Mouse (Mus musculus) common myeloid progenitor, adult 5-6 weeks (primary cell): ENCODE measurements around the gene Chst8. TPM values are rescaled to one million over a fixed set of nuclear protein-coding genes. Genes with fewer than 3 reads are reported as not detected.

Experiments used
- ATAC-seq: replicated peaks from 2 replicates; pipeline ENCODE4 v1.8.0; 2016; ENCODE audit warnings: low read depth, mild to moderate bottlenecking, moderate TSS enrichment, inconsistent platforms; ENCODE audit not compliant: poor library complexity, severe bottlenecking
- total RNA-seq: library from RNA; stranded (forward); fragments of 200-1000, 187-1606 nt; gene quantifications from 2 replicates; pipeline ENCODE4 v1.2.3, GENCODE M21; 2017

Chst8 gene
- total RNA-seq: not detected in 2 replicates

DNA sequence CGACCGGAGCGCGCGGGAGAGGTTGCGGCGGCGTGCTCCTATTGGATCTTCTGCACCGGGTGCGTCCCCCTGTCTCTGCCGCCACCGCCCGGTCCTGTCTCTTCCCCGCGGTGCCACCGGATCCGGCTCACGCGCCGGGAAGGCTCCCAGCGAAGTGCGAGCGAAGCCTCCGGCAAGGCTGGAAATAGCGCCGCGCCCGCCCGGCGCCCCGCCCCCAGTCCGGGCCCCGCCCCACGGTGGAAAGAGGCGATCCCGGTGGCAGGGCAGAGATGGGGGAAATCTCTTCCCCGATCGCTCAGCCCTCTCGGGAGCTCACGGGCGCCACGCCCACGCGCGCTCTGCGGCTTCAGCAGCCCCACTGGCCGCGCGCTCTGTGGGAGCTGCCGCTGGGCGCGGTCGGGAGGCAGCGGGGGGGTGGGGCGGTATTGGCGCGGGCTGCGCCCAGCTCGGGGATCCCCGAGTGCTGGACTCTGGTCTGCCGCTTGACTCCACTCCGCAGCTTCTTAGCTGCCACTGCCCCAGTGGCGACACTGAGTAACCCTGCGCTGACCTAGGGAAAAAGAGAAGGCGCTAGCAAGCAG, at the start of gene Chst8:
Chst8 (minus strand) TSS at position 181 of the 581 bp plus-strand sequence.
- peak; percentile 39; the same call in 1 of the 2 replicates for ATAC-seq

DNA sequence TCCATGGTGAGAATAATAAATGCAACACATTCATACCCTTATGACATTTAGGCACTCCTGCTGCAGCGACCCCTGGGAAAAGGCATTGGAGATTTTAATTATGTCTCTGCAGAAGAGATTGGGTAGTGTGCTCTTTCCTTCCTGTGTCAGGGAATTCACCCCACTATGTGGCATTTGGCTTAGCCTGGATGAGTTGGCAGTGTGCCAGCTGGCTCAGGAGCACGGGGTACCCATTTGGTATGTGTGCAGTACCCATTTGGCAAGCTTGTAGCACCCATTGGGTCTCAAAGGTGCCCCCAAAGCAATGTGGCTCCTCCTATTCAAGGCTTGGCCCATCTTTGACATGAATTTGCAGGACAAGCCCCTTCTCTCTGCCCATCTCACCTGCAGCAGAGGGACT, 45.8 kb upstream of the Chst8 start:
- no peak for ATAC-seq

DNA sequence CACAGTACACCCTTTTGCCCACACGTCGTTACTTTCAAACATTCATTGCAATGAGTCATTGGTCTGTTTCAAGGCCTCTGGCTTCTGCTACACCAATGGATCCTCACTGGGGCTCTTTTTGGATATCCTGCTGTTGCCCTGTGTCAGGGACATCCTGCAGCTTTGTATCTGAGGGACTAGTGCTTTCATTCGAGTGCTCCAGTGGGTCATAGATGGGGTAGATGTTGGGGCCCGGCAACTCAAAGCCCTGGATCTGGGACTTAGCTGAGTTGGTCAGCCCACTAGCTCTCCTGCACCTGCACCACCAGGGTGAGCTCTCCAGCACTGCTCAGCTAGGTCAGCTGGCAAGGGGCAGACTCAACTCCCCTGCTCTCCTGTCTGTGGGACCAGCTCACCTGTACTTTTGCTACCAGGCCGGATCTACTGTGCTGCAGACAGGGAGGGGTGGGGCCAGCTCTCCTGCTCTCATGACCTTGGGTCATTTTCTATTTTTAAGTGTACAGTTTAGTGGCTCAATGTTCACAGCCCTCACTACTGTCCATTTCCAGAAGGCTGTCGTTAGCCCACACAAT, 42.4 kb upstream of the Chst8 start:
- no peak for ATAC-seq

DNA sequence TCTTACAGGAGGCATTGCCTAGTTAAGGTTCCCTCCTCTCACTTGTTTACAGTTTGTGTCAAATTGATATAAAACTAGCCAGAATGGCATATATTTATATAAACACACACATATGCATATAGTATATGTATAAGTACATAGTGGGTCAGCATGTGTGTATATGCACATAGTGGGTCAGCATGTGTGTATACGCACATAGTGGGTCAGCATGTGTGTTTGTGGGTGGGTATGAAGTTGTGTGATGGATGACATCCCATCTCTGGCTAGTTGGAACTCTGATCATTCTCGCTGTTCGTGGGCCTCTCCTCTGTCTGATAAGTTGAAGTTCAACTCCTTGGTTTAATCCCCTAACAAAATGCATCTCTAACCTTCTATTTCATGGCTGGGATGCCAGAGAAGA, 40.9 kb upstream of the Chst8 start:
- no peak for ATAC-seq

DNA sequence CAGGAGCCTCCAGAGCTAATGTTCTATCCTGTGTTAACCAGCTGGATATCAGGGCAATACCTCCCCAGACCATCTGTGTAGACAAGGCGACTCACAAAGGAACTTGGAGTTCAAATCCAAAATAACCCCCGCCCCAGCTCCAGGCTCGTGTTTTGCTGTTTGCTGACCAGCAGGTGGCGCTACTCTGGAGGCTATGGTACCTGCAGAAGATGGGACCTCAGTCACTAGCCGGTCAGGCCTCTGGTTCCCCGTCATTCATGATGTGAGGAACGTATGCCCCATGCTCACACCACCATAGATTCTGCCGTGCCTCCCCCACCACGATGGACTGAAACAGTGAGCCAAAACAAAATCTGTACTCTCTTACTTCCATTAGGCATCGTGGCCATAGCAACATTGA, 37.1 kb upstream of the Chst8 start:
- 0 out of 2 replicates have a peak, but pooled peaks have one; percentile 42 for ATAC-seq

DNA sequence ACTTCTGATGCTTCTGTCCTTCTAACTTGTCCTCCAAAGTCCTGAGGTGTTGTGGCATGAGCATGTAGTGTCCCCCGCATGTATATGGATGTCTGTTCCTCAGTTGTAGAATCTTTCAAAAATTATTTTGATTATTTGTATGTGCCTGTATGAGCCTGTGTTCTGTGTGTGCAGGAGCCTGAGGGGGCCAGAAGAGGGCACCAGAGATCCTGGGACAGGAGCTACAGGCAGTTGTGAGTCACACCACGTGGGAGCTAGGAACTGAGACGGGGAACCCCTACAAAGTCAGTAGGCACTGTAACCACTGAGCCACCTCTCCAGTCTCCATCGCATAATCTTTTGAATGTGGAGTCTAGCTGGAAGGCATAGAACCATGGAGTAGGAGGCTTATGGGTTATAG, 36.3 kb upstream of the Chst8 start:
- ATAC-seq: no peak

DNA sequence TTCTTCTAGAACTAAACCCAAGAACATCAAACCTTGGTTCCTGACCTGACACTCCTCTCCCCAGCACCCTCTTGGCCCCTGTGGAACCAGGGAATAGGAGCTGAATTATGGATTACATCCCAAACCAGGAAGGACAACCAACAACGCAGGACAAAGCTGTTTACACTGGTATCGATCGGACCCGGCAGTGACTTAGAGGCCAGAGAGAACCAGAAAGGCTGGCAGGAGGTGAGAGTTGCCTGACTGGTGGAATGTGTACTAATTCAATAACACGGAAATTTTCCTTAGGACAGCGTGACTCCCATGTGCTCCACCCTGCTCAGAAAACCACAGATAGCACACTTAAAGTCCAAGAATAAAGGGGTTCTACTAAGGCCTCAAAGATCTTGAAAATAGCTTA, 35.4 kb upstream of the Chst8 start:
- no peak for ATAC-seq

DNA sequence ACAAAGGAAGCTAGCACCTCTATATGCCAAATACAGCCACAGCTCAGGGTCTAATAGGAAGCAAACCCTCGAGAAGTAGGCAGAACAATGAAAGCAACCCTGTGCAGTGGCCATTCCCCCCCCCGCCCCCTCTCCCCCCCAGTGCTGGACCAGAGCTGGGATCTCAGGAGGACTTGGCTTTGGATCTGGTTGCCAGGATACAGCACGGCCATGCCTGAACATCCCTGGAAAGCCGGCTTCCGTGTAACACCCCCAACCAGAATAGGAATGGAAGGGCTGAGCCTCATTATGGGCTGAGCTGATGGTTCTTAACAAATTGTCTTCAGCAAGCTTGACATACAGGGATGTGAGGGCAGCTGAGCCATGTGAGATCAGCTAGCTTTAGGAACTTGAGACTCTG, 34.9 kb upstream of the Chst8 start:
- ATAC-seq: no peak

DNA sequence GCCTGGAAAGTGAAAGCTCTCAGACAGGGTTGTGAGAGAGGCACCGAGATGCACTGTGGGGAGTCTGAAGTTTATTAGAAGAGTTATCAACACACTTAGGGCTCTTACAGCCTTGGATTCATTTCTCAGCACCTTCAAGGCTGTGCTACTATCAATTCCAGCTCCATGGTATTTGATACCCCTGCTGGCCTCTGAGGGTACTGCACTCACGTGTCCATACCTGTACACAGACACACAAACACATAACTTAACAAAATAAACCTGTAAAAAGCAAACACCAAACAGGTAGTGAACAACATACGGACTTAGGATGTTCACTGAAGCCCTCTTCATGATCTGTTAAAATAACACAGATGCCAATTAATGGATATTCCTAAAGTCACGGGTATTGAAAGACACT, 26.2 kb upstream of the Chst8 start:
- no peak for ATAC-seq

DNA sequence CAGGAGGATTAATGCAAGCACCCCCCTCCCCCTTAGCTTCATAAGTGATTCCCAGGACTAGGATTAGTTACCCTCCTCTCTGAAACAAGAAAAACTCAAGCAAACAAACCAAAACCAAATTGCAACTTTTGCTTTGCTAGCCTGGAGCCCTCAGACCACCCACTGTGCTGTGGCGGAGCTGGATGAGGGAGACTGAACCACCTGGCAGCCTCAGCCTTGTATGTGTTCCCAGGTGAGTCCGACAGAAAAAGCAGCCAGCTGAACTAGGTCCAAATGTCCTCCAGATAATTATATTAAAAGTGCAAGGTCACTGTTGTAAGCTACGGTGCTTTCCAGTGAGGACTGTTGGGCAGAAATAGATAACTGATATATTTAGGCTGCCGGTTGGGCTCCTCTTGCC, 25.7 kb upstream of the Chst8 start:
- no peak for ATAC-seq

DNA sequence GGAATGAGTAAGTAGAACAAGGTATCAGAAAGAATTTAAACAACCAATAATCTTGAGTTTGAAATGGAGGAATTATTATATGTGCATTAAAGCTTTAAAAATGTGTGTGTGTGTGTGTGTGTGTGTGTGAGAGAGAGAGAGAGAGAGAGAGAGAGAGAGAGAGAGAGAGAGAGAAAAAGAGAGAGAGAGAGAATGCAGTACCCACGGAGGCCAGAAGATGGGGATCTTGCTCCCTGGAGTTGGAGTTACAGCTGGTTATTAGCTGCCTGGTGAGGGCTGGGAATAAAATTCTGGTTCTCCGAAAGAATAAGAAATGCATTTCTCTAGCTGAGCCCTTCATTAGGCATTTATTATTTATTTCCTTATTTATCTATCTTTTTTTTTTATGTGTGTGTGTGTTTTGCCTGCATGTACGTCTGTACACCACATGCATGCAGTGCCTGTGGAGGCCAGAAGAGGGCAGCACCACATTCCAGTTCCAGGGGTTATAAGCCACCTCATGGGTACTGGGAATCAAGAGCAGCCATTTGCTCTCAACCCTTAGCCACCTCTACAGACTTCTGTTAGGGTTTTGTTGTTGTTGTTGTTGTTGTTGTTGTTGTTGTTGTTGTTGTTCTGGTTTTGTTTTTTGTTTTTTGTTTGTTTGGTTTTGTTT, 13.9 kb upstream of the Chst8 start:
- ATAC-seq: 0 out of 2 replicates have a peak, but pooled peaks have one; percentile 39

DNA sequence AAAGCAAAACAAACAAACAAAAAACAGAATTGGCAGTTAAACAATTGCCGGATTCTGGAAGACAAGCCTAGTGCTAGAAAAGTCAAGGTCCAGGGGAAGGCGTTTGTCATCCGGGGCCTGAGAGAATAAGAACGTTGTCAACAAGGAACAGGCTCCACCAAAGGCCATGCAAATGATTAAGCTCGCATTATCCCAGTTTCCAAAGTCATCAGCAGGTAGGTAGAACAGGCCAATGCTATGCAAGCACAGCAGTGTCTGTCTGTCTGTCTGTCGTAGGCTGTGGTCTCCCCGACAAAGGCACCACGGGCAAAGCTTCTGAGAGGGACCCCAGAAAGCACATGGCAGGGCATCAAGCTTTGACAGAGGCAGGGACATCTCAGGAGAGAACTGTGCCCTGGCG, 9.1 kb upstream of the Chst8 start:
- ATAC-seq: no peak

DNA sequence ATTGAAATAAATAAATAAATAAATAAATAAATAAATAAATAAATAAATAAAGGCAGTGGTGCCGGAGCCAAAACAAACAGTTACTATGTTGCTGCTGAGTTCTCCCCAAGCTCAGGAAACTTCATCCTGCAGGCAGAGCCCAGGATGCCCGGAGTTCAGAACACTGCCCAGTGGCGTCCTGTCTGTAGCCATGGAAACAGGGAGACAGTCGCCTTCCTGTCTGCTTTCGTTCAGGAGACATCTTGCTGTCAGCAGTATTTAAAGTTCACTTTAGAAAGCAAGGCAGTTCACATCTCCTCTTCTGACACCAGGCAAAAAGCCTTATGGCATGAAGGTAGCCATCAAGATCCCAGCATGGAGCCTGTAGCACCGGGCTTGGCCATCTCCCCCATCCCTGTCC, 8.0 kb upstream of the Chst8 start:
- no peak for ATAC-seq

DNA sequence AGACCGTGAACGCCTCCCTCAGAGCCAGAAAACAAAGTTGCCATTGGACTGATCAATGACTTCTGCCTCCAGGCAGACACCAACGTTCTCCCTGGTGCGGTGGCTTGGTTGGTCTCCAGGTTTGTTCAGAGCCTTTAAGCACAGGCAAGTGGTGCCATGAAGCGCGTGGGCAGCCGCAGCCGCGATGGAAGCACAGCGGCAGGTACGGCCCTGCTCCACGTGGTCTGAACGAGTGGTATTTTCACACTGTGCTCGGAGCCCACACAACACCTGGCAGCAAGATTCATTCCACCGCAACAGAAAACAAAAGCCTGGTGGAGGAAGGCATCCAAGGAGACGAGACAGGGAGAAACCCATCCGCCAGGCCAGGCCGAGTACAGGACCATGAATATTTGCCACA, 7.3 kb upstream of the Chst8 start:
- ATAC-seq: no peak

DNA sequence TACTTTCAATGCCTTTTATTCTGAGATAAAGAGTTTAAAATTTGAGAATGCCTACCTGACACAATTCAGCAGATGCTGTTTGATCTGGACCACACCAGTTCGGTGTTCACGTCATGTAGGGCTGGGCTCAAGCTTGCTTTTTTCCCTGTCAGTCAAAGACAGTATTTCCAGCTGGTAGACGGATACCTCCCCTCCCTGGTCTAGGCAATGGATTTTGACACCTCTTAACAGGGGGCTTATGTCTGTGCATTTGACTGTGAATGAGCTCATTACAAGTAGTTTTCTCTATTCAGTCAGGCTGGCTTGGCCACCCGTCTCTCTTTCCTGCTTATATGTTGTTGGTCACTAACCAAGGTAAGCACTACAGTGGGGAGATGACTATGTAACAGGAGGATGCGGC, 6.1 kb upstream of the Chst8 start:
- ATAC-seq: no peak

DNA sequence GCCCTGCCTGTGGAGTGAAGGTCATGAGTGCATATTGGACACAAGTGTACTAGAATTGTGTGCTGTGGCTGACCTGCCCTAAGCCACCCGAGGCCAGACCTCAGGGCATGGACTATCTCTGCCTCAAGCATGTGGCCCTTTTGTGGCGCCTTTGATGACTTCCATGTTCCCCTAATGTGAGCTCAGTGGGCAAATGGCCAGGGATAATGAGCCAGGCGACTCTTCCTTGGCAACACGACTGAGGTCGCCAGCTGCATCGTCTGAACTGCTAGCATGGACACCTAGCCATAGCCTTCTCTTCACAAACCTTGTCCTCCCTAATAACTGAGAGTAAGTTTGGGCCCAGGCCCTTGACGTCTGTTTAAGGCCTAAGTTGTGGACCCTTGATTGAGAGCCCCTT, 4.5 kb upstream of the Chst8 start:
- ATAC-seq: no peak

DNA sequence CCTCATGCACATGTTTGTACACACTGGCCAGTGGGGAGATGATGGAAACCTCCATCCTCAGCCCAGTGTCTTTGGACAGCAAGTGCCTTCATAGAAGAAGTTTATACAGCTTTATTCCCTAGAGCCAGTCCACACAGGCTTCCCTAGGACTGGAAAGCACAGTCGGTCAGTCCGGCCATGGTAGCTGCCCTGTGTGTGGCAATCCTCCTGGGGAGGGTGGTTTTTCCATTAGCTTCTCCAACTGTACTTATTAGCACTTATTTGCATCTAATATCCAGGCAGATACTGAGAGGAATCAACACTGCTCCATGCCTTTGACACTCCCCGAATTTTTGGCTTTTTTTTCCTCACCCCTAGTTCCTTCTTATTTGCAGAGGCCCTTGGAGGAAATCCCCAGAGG, 2.3 kb upstream of the Chst8 start:
- no peak for ATAC-seq

DNA sequence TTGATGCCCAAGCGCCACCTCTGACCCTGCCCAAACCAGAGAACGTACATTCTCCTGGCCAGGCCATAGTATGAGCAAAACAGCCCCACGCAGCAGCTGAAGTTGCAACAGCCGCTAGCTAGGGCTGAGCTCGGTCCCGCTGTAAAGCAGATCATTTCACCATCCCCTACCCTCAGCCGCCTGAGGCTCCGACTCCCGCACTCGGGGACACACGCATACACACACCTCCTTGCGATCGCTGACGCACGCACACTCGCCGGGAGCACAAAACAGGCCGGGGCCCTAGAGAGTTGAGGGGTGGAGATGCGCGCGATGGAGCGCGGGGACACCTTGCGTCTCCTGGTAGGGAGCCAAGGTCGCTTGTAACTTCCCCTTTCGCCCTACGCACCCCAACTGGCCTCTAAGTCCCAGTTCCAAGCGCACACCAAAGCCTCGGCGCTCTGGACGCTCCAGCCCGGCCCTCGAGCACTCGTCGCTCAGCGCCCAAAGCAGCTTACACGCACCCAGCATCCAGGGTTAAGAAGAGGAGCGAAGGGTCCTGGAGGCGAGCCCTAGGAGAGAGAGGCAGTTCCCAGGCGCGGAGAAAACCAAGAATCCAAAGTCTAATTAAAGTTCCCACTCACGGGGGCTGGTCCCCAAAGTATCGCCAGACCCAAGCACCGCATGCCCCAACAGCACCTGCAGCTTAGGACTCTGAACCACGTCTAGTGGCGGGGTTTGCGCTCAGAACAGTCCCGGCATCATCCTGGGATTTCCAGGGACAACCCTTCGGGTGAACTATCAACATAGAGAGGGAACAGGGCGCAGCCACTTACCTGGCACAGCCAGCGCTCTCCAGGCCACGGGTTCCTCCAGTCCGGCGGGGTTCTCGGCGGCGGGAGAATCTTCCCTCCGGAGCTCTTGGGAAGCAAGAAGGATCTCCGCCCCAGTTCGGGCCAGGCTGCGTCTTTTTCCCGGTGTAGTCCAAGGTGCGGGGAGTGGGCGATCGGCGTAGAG, 682 bp downstream of the Chst8 start:
- ATAC-seq: peak; percentile 56; the same call in 1 of the 2 replicates

DNA sequence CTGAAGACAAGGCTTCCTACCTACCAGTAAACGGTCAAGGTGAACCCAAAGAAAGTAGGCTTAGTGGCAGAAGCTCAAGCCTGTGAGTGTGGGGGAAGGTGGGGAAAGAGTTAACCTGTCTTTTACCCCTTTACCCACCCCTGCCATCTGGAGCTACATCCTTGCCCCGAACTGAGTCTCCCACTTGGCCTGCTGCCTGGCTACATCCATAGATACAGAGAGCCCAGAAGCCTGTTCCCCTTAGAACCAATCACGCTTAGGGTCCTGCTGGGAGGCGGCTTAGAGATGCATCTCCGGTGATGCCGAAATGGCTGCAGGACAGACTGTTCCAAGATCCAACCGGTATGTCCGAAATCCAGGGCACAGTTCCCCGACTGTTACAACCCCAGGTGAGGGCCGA, 1.5 kb downstream of the Chst8 start:
- no peak for ATAC-seq

DNA sequence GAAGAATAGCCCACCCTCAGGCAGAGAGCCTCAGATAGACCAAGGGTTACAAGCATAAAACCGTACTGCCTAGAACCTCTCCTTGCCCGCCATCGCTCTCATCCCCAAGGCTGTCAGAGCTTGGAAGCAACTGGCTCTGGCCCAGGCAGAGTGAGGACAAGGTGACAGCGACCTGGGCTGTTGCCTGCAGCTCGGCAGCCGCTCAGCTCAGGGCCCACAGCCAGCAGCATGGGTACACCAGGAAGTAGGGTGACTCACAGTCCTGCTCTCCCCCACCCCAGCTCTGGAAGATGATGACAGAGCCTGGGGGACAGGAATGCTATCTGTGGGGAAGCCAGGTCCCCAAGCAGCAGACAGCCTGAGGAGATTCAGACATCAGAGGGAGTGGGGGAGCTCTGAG, 6.2 kb downstream of the Chst8 start:
- ATAC-seq: no peak
